Mouse (Mus musculus): ENCODE results near the gene Gfod1.
A peak's percentile ranks its signal among the peaks of the same experiment; 100 is the strongest.

Gene Gfod1

DNA sequence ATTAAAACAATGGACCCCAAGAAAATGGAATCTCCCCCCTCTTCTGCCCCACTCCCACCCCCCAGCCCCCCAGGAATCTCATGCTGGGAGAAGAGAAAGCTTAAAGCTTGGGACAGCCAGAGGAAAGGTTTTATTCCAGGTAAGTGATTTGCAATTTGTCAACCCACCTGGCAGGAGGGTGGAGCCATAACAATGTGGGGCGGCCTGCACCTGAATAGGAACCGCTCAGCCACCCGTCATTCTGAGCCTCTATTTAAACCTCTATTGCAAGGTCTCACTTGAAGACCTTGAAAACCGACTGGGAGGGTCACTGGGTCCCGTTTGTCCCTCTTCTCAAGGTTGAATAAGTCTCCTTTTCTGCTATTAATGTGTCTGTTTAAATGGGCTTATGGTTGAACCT lies 3.6 kb downstream of the Gfod1 start:
- no peak for DNase-seq (ENCODE audit: extremely low read depth, low read depth, low spot score)

DNA sequence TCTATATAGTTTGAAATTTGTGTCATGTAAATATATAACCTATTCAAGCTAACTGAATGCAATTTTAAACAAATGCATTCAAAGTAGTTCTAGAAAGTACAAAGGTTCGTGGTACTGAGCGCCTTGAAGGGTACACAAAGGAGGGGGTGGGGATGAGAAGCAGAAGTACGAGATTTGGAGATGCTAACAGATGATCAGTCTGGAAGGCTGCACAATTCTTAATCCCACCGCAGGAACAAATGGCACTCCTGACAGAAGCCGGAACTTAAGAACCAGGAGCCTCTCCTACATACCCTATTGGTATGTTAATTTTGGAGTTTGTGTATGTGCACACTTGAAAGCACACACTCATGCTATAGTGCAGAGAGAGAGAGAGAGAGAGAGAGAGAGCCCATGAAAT lies 4.8 kb downstream of the Gfod1 start:
- no peak for DNase-seq (ENCODE audit: extremely low read depth, low read depth, low spot score)

DNA sequence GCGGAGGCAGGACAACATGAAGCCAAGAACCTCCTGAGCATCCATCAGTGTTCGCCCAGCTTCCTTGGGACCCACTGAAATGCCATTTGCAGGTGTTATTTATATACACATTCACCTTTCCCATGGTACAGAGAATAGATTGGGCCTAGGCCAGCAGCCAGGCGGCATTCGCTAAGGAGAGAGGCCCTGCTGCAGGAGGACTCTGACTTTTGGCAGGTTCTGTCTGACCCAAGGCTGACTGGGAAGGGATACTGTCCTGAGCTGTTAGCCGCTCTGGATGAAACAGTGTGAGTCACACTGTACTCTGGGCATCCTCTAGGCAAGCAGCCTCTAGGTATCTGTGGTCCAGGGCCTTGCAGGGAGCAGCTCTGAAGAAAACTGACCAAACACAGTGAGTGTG lies 6.4 kb downstream of the Gfod1 start:
- DNase-seq (ENCODE audit: extremely low read depth, low read depth, low spot score) = no peak

DNA sequence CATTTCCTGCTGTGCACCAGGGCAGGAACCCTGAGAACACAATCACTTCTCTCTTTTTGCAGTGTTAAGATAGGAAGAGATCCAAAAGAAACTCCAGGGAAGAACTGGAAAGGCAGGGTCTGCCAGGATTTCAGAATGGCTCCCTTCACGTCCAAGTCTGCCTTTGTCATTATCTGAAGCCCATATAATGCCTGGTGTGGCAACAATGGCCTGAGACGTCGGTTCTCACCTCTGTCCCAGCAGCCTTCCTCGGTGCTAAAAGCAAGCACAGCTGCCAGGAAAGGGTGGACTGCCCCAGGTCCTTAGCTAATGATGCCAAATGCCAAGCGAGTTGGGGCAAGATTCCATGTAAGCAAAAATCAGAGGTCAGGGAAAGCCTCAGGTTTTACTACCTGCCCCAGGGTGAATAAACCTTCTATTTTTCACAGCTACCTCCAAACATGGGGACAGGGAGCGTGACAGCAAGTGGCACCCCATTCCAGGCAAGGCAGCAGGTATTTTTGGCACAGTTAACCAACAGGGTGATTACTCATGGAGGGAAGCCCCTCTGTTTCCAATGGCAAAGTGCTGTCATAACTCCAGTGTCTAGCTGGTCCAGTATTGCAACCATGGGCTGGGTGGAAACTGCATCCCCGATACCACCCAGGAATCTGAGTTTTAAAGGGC lies 7.7 kb downstream of the Gfod1 start:
- peak; percentile 97 for DNase-seq (ENCODE audit: extremely low read depth, low read depth, low spot score)

DNA sequence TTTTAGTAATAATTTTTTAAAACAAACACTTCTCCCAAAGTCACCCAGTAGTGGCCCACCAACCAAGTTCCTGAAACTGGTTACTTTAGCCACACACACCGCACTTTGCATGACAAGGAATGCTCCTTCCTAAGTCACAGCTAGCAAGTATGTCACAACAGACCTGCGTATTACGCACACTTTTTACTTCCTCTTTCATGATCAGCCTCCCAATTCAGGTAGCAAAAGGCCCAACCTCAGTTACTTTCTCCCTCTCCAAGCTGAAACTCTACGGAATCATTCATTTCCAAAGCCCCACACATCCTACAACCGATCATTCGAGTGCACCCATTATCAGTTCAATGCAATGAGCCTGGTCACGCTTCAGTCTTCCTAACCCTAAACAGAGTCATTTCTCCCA lies 8.3 kb downstream of the Gfod1 start:
- DNase-seq (ENCODE audit: extremely low read depth, low read depth, low spot score) = no peak

DNA sequence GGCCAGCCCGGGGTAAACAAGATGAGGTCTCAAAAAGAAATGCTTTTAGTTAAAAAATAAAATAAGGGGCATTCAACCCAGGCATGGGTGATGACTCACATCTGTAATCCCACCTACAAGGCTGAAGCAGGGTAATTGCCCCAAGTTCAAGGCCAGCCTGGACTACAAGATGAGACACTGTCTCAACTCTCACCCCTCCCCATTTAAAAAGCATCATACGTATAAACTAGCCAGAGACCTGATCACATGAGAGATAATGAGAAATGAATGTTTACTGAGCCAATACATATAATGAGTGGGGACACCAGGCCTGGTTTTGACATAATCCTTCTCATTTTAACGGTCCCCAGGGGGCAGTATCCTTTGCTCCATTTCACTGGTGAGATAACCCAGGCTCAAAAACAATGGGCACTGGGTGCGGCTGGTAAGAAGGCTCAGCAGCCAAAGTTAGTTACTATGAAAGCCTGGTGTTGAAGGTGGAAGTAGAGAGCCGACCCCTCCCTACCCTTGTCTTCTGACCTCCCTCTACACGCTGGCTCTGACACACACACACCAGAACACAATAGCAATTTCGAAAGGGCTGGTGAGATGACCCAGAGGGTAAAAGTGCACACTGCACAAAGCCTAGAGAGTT lies 8.9 kb downstream of the Gfod1 start:
- DNase-seq (ENCODE audit: extremely low read depth, low read depth, low spot score) = no peak

DNA sequence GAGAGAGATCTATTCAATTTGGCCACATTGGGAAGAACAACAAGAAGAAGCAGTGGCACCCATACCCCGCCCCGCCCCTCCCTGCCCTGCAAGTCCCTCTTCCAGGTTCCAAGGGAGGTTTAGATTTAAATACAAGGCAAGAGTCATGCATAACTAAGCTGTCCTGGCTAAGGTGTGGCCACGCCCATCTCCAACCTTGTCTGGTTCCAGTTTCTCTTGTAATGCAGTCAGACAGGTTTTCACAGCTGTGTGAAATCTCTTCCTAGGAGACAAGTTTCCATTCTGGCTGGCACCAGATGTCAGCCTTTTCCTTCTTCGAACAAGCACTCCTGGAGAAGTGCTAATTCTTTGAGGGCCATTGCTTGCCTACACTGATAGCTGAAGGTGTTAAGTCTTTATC lies 11.1 kb downstream of the Gfod1 start:
- DNase-seq (ENCODE audit: extremely low read depth, low read depth, low spot score) = peak; percentile 98

DNA sequence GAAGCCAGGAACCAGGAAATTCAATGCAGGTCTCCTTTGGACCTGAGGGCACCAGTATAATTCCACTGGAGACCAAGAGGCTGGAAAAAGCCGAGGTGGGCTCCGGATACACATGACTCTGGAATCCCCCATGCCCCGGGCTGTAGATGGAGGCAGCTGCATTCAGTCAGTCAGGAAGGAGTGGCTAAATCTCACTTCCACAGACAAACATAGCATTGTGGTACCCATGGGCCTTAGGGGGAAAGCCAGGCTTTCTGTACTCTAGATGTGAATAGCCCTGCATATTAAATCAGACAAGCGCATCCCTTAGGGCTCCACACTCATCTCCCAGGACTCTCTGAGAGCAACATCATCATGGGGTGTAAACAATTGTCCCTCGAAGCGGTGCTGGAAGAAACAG lies 14.9 kb downstream of the Gfod1 start:
- DNase-seq (ENCODE audit: extremely low read depth, low read depth, low spot score) = no peak

DNA sequence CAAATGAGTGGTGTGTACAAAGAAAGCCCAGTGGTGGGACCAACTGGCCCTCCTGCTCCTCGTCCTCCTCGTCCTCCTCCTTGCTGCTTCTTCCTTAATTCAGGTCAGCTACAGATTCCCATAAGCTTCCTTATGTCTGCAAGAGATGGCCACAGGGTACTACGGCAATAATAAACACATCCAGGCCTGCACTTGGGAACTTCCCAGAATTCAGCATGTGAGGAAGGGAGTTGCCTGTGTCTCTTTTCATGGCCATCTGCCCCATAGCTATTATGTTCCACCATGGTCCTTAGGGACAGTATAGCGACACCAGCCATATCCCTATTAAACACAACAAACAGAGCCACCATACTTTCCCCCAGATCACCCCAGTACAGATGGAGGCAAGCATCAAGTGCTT lies 15.5 kb downstream of the Gfod1 start:
- no peak for DNase-seq (ENCODE audit: extremely low read depth, low read depth, low spot score)

DNA sequence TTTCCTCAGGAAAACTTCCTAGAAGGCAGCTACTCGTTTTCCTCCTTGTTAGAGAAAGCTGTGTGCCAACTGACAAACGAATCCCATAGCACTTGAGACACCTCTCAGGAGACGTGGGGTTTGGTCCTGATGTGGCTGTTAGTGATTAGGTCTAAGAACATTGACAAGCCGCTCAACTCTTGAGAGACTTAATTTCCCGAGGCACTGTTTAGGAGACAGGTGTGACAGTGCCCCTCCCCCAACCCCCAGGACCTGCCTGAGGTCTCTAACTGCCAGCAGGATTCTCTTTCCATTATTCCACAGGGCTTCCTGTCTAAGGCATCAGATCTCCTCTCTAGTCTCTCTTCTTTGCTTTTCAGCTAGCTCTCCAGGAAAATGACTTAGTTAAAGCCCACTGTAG lies 15.9 kb downstream of the Gfod1 start:
- no peak for DNase-seq (ENCODE audit: extremely low read depth, low read depth, low spot score)

DNA sequence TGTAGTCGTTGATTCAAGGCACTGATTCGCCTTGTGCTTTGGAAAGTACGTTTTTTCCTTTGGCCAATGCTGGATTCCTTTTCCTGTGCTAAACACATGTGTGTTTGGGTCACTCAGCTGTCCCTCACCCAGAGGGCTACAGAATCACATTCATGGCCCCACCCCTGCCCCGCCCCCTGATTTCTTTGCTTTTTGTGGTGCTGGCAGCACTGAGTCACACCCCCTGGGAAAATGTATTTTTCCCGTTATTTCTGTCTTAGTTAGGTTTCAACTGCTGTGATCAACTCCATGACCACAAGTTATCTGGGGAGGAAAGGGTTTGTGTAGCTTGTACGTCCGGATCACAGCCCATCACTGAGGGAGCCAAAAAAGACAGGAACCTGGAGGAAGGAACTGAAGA lies 17.1 kb downstream of the Gfod1 start:
- DNase-seq (ENCODE audit: extremely low read depth, low read depth, low spot score) = no peak

DNA sequence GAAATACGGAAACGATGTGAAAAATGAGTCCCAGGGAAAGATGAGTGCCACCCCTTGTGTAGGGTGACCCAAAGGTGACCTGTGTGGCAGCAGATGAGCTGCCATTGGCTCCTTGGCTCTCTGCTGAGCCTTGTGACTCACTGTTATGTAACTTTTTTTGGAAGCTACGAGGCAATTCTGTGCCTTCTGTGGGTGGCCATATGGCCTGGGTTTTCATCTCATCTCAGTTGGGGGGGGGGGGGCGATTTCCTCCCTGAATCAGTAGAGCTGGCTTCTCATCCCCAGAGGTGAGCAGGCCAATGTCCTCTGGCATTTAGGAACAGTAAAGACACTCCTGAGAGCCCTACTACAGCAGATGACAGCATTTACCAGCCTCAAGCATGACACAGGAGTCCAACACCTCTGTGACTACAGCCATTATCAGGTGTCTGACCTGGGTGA lies 19.2 kb downstream of the Gfod1 start:
- no peak for DNase-seq (ENCODE audit: extremely low read depth, low read depth, low spot score)

DNA sequence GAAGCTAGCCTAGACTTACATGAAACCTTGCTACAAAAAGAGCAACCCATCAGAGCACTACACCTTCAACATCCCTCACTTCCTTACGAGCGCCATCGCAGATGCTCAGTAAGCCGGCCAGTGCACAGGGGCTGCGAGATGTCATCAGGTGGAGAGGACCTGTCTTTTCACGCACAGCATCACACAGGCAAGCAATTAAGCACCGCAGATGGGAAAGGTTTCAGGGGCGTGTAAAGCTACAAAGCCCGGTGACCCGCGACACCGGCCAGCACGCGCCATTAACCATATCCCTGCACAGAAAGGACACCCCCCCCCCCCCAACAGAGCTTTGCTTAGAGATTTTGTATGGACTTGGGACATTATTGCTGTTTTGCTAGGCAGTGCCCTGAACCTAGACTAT lies 30.1 kb downstream of the Gfod1 start:
- no peak for DNase-seq (ENCODE audit: extremely low read depth, low read depth, low spot score)

DNA sequence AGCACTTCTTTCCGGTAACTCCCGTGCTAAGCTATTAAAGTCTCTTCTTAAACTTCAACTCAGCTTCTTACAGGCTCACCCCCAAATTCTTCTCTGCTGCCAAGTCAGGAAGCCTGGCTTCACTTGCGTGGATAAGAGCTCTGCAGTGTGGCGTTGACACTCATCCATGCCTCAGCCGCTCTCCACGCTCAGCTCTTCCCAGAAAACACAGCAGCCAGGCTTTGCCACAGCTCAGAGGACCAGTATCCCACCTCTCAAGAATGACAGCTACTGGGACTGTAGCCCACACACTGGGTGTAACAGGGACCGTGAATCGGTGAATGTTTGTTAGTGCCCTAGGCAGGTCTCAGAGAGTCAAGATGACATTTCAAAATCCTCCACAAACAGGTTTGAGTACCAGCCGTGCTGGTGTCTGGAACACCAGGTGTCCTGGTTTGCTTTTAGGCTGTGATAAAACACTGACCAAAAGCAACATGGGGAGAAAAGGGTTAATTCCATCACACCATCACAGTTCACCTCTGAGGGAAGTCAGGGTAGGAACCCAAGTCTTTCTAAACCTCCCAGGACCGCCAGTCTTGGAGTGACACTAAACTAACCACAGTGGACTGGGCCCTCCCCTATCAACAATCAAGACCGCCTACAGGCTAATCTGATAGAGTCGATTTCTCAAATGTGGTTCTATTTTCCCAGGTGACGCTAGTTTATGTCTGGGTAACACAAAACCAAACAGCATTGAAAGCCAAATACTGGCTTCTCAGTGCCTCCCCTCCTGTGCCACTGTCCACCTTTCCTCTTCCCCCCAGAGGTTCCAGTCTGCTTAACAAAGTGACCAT lies 31.5 kb downstream of the Gfod1 start:
- DNase-seq (ENCODE audit: extremely low read depth, low read depth, low spot score) = no peak

DNA sequence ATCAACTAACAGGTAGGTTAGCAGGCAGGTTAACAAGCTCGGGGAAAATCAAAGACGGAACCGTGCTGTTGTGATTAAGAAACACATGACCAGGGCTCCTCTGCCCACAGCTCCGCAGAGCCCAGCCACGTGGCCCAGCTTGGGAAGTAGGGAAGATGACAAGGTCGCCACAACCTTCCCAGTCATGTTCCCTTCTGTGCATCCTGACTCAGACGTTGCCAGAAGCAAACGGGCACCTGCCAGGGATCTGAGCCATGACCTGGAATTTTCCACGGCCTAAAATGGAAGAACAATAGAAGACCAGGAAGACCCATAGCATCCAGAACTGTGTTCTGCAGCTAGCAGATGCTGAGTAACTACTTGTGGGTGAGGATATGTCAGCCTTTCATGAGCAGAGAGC lies 32.5 kb downstream of the Gfod1 start:
- DNase-seq (ENCODE audit: extremely low read depth, low read depth, low spot score) = no peak

DNA sequence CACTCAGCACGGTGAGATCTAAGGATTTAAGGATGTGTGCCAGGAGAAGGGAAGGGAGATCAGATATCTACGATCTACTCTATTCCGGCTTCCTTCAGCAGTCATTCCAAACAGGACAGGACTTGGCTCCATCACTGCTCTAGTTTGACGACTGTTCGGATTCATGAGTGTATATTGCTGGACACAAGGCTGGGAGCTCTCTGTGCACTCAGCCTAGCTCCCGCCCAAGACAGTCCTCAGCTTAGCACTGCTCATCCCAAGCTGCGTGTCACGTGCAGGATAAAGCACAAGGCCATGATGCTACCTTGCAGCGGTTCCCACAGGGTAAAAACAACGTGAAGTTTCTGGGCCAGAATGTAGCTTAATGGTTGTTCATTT lies 33.8 kb downstream of the Gfod1 start:
- DNase-seq (ENCODE audit: extremely low read depth, low read depth, low spot score) = no peak

DNA sequence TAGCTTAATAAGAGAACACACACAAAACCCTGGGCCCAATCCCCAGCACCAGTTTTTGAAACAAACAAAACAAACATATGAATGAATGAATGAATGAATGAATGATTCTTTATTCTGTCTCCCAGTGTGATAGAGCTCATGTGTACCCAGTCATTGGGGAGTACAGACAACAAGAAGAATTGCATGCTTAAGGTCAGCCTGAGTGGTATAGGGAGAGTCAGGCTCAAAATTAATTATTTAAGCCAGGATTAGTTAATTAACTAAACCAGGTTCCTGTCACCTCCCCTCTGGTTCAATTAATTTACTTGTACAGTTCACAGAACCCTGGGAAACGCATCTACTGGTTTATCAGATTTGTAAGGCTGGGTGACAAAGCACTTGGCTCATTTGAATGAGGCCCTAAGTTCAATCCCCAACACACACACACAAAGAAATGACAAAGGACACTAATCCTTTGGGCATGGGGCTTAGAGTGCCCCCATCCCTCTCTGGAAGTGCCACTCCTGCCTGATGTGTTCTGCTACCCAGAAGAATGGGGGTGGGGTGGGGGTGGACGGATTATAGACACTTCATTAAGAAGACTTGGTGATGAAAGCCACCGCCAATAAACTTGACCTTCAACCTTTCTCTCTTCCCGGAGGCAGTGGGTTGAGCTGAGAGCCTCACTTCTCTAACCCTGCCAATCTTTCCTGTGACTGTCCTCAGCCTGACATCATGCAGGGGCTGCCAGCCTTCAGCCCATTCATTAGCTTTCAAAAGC lies 34.3 kb downstream of the Gfod1 start:
- no peak for DNase-seq (ENCODE audit: extremely low read depth, low read depth, low spot score)

DNA sequence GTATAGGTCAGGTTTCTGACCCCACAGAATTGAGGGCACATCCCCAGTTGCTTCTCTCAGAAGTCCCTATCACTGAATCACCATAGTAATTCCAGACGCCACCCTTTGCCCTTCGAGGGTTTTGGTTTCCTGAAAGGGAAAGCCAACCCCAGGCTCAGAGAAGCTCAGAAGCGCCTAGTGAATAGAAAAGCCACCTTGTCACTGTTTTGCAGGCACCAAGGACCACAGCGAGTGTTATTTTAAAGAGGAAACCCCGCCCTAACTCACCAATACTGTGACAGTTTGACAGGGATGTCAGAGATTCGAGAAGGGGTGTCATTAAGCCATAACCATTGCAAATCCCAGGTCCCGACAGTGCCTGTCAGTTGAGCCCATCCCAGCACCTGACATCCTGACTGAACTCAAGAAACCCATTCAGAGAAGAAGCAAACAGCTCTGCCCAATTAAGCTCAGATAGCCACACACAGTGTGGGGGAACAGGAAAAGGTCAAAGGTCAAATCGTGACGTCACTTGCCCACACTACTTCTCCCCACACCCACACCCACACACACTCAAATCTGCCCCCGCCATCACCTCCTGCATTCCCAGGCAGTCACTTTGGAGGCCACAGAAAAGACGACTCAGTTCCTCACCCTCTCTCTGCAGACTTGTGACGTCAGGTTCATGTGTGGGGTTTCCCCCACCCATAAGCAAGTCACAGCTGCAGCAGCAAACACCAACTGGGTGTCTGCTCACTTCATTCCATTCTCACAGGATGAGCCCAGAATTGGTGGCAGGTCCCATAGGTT lies 35.2 kb downstream of the Gfod1 start:
- no peak for DNase-seq (ENCODE audit: extremely low read depth, low read depth, low spot score)

DNA sequence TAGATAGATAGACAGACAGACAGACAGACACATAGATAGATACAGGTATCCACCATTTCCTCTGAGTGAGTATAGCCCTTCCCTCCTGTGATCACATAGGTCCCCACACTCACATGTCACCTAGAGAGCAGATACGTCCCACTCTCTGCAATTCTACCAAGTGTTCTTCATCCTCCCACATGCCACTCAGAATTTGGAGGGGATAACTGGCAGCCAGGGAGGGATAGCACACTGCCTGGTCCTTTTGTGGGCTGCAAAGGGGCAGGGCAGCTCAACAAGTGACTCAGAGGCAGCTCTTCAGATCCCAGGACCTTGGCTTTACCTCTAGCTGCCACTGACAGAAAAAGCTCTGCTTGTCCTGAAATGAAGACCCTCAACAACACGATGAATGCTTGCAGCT lies 36.1 kb downstream of the Gfod1 start:
- no peak for DNase-seq (ENCODE audit: extremely low read depth, low read depth, low spot score)

DNA sequence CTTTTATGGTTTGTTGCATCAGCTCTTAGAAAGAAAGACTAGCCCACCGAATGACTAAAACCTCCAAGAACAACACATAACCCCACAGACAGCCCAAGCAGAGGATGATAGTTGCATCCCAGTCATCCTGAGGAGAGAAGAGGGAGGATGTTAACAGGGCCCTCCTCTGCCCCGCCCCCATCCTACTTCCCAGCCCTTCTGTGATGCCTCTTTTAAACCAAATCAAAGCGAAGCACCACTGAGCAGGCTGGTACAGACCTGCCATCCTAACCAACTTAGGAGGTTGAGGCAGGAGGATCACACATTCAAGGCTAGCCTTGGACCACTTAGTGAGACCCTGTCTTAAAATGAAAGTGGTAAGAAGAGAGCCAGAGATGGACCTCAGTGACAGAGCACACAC lies 36.8 kb downstream of the Gfod1 start:
- no peak for DNase-seq (ENCODE audit: extremely low read depth, low read depth, low spot score)

DNA sequence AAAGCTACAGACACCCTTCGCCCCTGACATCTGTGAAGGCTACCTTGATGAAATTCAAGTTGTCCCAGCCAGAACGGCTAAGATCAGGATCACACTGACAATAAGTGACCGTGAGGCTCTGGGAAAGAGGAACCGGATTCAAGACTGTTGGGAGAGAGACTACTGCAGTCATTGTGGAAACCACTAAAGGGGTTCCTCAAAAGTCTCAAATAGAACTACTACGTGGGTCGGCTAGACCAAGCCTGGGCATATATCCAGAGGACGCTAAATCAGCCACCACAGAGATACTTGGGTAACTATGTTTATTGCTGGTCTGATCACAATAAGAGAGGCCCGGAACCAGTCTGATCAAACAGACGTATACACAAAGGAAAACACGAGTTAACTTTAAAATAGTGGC lies 37.6 kb downstream of the Gfod1 start:
- DNase-seq (ENCODE audit: extremely low read depth, low read depth, low spot score) = no peak

Data from fat pad, adult 2 months (tissue).